Mouse (Mus musculus) limb, embryonic 10.5 days (tissue): Measurements from ENCODE around the gene Gm4216. TPM values are rescaled to one million over a fixed set of nuclear protein-coding genes. Genes with fewer than 3 reads are reported as not detected.
"Not testable (repeated sequence)": the region's sequence is repeated elsewhere in the genome, so short reads cannot be mapped to it uniquely, and the experiment has no call there.

Source experiments
- DNase-seq: peaks from one replicate; pipeline ENCODE4 v3.0.0-alpha.2; 2017; ENCODE audit warnings: low spot score
- H3K27ac ChIP-seq: fragments of 300-500 bp; sonication (generic); 2 replicates; pipeline ENCODE4 v1.5.1; 2016; ENCODE audit warnings: mild to moderate bottlenecking
- H3K27me3 ChIP-seq: fragments of 300-500 bp; sonication (generic); 2 replicates; pipeline ENCODE4 v1.6.1; 2016; ENCODE audit warnings: low read depth, mild to moderate bottlenecking; ENCODE audit not compliant: poor library complexity, severe bottlenecking
- H3K36me3 ChIP-seq: fragments of 300-500 bp; sonication (generic); 2 replicates; pipeline ENCODE4 v1.6.1; 2016; ENCODE audit warnings: mild to moderate bottlenecking, moderate library complexity
- H3K4me1 ChIP-seq: fragments of 300-500 bp; sonication (generic); 2 replicates; pipeline ENCODE4 v1.6.1; 2016
- H3K4me3 ChIP-seq: fragments of 300-500 bp; sonication (generic); 2 replicates; pipeline ENCODE4 v1.5.1; 2016; ENCODE audit warnings: mild to moderate bottlenecking, moderate library complexity
- H3K9me3 ChIP-seq: fragments of 300-500 bp; sonication (generic); replicated peaks from 2 replicates; pipeline ENCODE4 v1.6.1; 2016; ENCODE audit warnings: mild to moderate bottlenecking
- WGBS: fragments of 180-500 bp; shearing (Covaris S2); methylation state at CpG from one replicate; pipeline ENCODE4 v1.1.7; 2016; 5-methylcytosine and 5-hydroxymethylcytosine counted together
- polyA plus RNA-seq: library from polyadenylated mRNA; unstranded; fragments of >200 nt; fragmentation: Nextera tagmentation; extraction: Ambion mirVana; gene quantifications from 2 replicates; pipeline ENCODE4 v1.2.1, GENCODE M21; 2016

Gene Gm4216
- not detected in 2 replicates for polyA plus RNA-seq

DNA sequence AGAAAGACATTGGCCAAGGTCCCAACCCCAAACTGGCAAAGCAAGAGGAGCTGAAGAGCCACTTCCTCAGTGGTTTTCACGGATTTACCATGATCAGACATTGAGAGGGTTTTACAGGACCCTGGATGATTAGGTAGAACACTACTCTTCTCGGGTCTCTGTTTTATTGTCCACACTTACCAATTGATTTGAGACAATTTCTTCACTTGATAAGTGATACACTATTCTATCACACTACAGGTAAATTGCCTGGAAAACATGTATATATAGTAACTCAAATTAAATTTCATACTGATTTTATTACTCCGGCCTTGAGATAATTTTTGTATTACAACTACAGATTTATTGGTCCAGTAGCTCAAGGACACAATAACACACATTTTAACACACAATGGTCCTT lies at the start of gene Gm4216:
Gene Gm4216 (minus strand): TSS at position 101 of the 400 bp plus-strand sequence.
- not testable (repeated sequence) for H3K27me3 ChIP-seq, H3K36me3 ChIP-seq, H3K4me1 ChIP-seq, DNase-seq, H3K4me3 ChIP-seq, H3K9me3 ChIP-seq, H3K27ac ChIP-seq
- WGBS, result no CpG with 5 or more reads among the region's 3 CpGs

DNA sequence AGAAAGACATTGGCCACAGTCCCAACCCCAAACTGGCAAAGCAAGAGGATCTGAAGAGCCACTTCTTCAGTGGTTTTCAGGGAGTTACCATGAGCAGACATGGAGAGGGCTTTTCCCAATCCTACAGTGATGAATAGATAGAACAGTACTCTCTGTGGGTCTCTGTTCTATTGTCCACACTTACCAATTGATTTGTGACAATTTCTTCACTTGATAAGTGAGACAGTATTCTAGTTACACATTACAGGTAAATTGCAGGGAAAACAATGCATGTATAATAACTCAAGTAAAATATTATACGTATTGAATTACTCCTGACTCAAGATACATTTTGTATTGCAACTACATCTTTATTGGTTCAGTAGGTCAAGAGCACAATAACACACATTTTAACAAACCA lies 47.6 kb upstream of the Gm4216 start, which contains the start of gene Gm8720:
Gene Gm8720 (minus strand): TSS at position 101 of the 400 bp plus-strand sequence.
- H3K27me3 ChIP-seq, DNase-seq, H3K4me3 ChIP-seq, H3K27ac ChIP-seq, H3K36me3 ChIP-seq, H3K9me3 ChIP-seq, H3K4me1 ChIP-seq: not testable (repeated sequence)
- WGBS, result no CpG with 5 or more reads among the region's 1 CpGs

DNA sequence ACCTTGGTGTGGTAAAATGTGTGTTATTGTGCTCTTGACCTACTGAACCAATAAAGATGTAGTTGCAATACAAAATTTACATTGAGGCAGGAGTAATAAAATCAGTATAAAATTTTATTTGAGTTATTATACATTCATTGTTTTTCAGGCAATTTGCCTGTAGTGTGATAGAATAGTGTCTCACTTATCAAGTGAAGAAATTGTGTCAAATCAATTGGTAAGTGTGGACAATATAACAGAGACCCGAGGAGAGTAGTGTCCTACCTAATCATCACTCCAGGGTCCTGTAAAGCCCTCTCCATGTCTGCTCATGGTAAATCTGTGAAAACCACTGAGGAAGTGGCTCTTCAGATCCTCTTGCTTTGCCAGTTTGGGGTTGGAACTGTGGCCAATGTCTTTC lies 35.5 kb upstream of the Gm4216 start, which contains the start of gene Vmn1r163:
Gene Vmn1r163 (plus strand): TSS at position 301 of the 400 bp plus-strand sequence.
- H3K4me1 ChIP-seq, DNase-seq, H3K36me3 ChIP-seq, H3K27me3 ChIP-seq, H3K27ac ChIP-seq, H3K4me3 ChIP-seq, H3K9me3 ChIP-seq: not testable (repeated sequence)
- no CpG with 5 or more reads among the region's 1 CpGs for WGBS

DNA sequence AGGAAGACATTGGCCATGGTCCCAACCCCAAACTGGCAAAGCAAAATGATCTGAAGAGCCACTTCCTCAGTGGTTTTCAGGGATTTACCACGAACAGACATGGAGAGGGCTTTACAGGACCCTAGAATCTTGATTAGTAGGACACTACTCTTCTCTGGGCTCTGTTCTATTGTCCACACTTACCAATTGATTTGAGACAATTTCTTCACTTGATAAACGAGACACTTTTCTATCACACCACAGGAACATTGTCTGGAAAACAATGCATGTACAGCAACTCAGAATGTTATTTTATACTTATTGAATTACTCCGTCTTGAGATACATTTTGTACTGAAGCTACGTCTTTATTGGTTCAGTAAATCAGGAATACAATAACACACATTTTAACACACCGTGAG lies 35.1 kb downstream of the Gm4216 start, which contains the start of gene Gm4214:
Gene Gm4214 (minus strand): TSS at position 101 of the 400 bp plus-strand sequence.
- not testable (repeated sequence) for DNase-seq, H3K9me3 ChIP-seq, H3K27ac ChIP-seq, H3K36me3 ChIP-seq, H3K4me1 ChIP-seq, H3K27me3 ChIP-seq, H3K4me3 ChIP-seq
- WGBS, result no CpG with 5 or more reads among the region's 5 CpGs

Other genes starting within 250 kb of the Gm4216 start
- gene Vmn1r158, start 229.1 kb downstream of the Gm4216 start, polyA plus RNA-seq, result not detected in 2 replicates
- gene Vmn1r159, start 176.3 kb downstream of the Gm4216 start, polyA plus RNA-seq, result not detected in 2 replicates
- gene Vmn1r160, start 148.7 kb downstream of the Gm4216 start, polyA plus RNA-seq, result not detected in 2 replicates
- not detected in 2 replicates for gene Gm4214, start 35.2 kb downstream of the Gm4216 start, polyA plus RNA-seq
- not detected in 2 replicates for gene Vmn1r163, start 35.6 kb upstream of the Gm4216 start, polyA plus RNA-seq
- gene Gm8720, start 47.5 kb upstream of the Gm4216 start, polyA plus RNA-seq, result not detected in 2 replicates
- gene Gm10662, start 124.6 kb upstream of the Gm4216 start, polyA plus RNA-seq, result not detected in 2 replicates
- gene Vmn1r165, start 197.4 kb upstream of the Gm4216 start, polyA plus RNA-seq, result not detected in 2 replicates
- gene Vmn1r166, start 231.8 kb upstream of the Gm4216 start, polyA plus RNA-seq, result not detected in 2 replicates